Mouse (Mus musculus) ES-Bruce4 (cell line): ENCODE results near the gene Tbk1. TPM values are rescaled to one million over a fixed set of nuclear protein-coding genes. Genes with fewer than 3 reads are reported as not detected.

ENCODE experiments used
- H3K27ac ChIP-seq: 2 replicates; pipeline ENCODE4 v1.5.1; 2012; ENCODE audit warnings: low read length, inconsistent platforms; ENCODE audit not compliant: insufficient read depth
- H3K27me3 ChIP-seq: 2 replicates; pipeline ENCODE4 v1.6.1; 2012; ENCODE audit warnings: mild to moderate bottlenecking, low read length, inconsistent platforms; ENCODE audit not compliant: control insufficient read depth, poor library complexity, insufficient read depth, severe bottlenecking
- H3K36me3 ChIP-seq: 2 replicates; pipeline ENCODE4 v1.6.1; 2012; ENCODE audit warnings: inconsistent platforms, mild to moderate bottlenecking, low read length, moderate library complexity; ENCODE audit not compliant: control insufficient read depth, poor library complexity, insufficient read depth, severe bottlenecking
- H3K4me1 ChIP-seq: one replicate; pipeline ENCODE4 v1.8.1; 2011; ENCODE audit warnings: low read length; ENCODE audit not compliant: control insufficient read depth, insufficient read depth
- H3K4me3 ChIP-seq: 2 replicates; pipeline ENCODE4 v1.5.1; 2011; ENCODE audit warnings: low read depth, mild to moderate bottlenecking, low read length
- H3K9ac ChIP-seq: 2 replicates; pipeline ENCODE4 v1.6.1; 2012; ENCODE audit warnings: low read depth, mild to moderate bottlenecking, inconsistent platforms; ENCODE audit not compliant: poor library complexity, severe bottlenecking
- H3K9me3 ChIP-seq: replicated peaks from 2 replicates; pipeline ENCODE4 v1.6.1; 2012; ENCODE audit warnings: mild to moderate bottlenecking, low read length, inconsistent platforms; ENCODE audit not compliant: control insufficient read depth, poor library complexity, insufficient read depth, severe bottlenecking
- CTCF ChIP-seq: IDR thresholded peaks from one replicate; pipeline ENCODE4 v1.8.1; 2011; ENCODE audit warnings: low read depth, low read length
- EP300 ChIP-seq: IDR thresholded peaks from 2 replicates; pipeline ENCODE4 v1.6.1; 2011; ENCODE audit warnings: low read depth, low read length; ENCODE audit not compliant: insufficient read depth
- POLR2A ChIP-seq: IDR thresholded peaks from one replicate; pipeline ENCODE4 v1.8.1; 2011; ENCODE audit warnings: low read length; ENCODE audit not compliant: insufficient read depth
- polyA plus RNA-seq: library from polyadenylated mRNA; stranded (reverse); fragments of >200 nt; gene quantifications from 2 replicates; pipeline ENCODE4 v1.2.4, GENCODE M21; 2011; ENCODE audit warnings: low read depth; ENCODE audit not compliant: missing spikeins, insufficient read depth, insufficient read length

Gene Tbk1
- polyA plus RNA-seq, 1 experiment = 51.4 TPM

GRCm38 (mm10) chr10:121543577-121543976 is 43.0 kb downstream of the Tbk1 start:
- no peak for TF ChIP-seq EP300
- TF ChIP-seq POLR2A = no peak
- no peak for TF ChIP-seq CTCF
- no peaks in the 10 kb centered on the region for H3K9me3 ChIP-seq
- no peaks in the 10 kb centered on the region for H3K27me3 ChIP-seq
- H3K36me3 ChIP-seq = no peaks in the 10 kb centered on the region
- no peak overlapping the region for H3K27ac ChIP-seq
- H3K4me1 ChIP-seq = peaks cover 1% of the 10 kb centered on the region
- H3K4me3 ChIP-seq = no peak overlapping the region
- no peak overlapping the region for H3K9ac ChIP-seq

GRCm38 (mm10) chr10:121542156-121542555 is 44.4 kb downstream of the Tbk1 start:
- peak overlapping the region; percentile 7; the same call in 1 of the 2 replicates for H3K9ac ChIP-seq
- no peaks in the 10 kb centered on the region for H3K9me3 ChIP-seq
- no peaks in the 10 kb centered on the region for H3K27me3 ChIP-seq
- no peaks in the 10 kb centered on the region for H3K36me3 ChIP-seq
- H3K4me3 ChIP-seq = peak overlapping the region; percentile 40
- H3K4me1 ChIP-seq = peaks cover 1% of the 10 kb centered on the region
- no peak for TF ChIP-seq EP300
- no peak for TF ChIP-seq POLR2A
- no peak for TF ChIP-seq CTCF
- no peak overlapping the region for H3K27ac ChIP-seq

GRCm38 (mm10) chr10:121534995-121535394 is 51.6 kb downstream of the Tbk1 start:
- H3K27ac ChIP-seq = no peak overlapping the region
- no peaks in the 10 kb centered on the region for H3K36me3 ChIP-seq
- no peak overlapping the region for H3K4me3 ChIP-seq
- H3K27me3 ChIP-seq = no peaks in the 10 kb centered on the region
- no peaks in the 10 kb centered on the region for H3K4me1 ChIP-seq
- no peak overlapping the region for H3K9ac ChIP-seq
- TF ChIP-seq EP300 (no peak), POLR2A (no peak), CTCF (no peak)
- H3K9me3 ChIP-seq = no peaks in the 10 kb centered on the region

GRCm38 (mm10) chr10:121533137-121533872 is 53.3 kb downstream of the Tbk1 start:
- H3K27ac ChIP-seq = no peak overlapping the region
- peak overlapping the region; percentile 33 for H3K4me3 ChIP-seq
- TF ChIP-seq CTCF (peak; percentile 76), POLR2A (no peak)
- no peaks in the 10 kb centered on the region for H3K9me3 ChIP-seq
- H3K9ac ChIP-seq = peak overlapping the region; percentile 18; the same call in 1 of the 2 replicates
- no peaks in the 10 kb centered on the region for H3K36me3 ChIP-seq
- no peaks in the 10 kb centered on the region for H3K4me1 ChIP-seq
- no peaks in the 10 kb centered on the region for H3K27me3 ChIP-seq

GRCm38 (mm10) chr10:121531541-121531940 is 55.0 kb downstream of the Tbk1 start:
- no peaks in the 10 kb centered on the region for H3K4me1 ChIP-seq
- no peak overlapping the region for H3K27ac ChIP-seq
- no peak for TF ChIP-seq EP300
- TF ChIP-seq CTCF = no peak
- TF ChIP-seq POLR2A = no peak
- no peaks in the 10 kb centered on the region for H3K36me3 ChIP-seq
- H3K27me3 ChIP-seq = no peaks in the 10 kb centered on the region
- no peak overlapping the region for H3K9ac ChIP-seq
- no peak overlapping the region for H3K4me3 ChIP-seq
- H3K9me3 ChIP-seq = no peaks in the 10 kb centered on the region

GRCm38 (mm10) chr10:121530365-121531003 is 56.1 kb downstream of the Tbk1 start:
- H3K36me3 ChIP-seq = no peaks in the 10 kb centered on the region
- no peak overlapping the region for H3K9ac ChIP-seq
- H3K4me1 ChIP-seq = no peaks in the 10 kb centered on the region
- H3K9me3 ChIP-seq = no peaks in the 10 kb centered on the region
- no peak overlapping the region for H3K27ac ChIP-seq
- TF ChIP-seq EP300 (no peak), POLR2A (no peak), CTCF (no peak)
- H3K27me3 ChIP-seq = no peaks in the 10 kb centered on the region
- no peak overlapping the region for H3K4me3 ChIP-seq
